Mouse (Mus musculus): Measurements from ENCODE around the gene St6galnac3. TPM values are rescaled to one million over a fixed set of nuclear protein-coding genes. Genes with fewer than 3 reads are reported as not detected.

The St6galnac3 gene
- total RNA-seq, 1 experiment from 2014 or later: 17.1 TPM

DNA sequence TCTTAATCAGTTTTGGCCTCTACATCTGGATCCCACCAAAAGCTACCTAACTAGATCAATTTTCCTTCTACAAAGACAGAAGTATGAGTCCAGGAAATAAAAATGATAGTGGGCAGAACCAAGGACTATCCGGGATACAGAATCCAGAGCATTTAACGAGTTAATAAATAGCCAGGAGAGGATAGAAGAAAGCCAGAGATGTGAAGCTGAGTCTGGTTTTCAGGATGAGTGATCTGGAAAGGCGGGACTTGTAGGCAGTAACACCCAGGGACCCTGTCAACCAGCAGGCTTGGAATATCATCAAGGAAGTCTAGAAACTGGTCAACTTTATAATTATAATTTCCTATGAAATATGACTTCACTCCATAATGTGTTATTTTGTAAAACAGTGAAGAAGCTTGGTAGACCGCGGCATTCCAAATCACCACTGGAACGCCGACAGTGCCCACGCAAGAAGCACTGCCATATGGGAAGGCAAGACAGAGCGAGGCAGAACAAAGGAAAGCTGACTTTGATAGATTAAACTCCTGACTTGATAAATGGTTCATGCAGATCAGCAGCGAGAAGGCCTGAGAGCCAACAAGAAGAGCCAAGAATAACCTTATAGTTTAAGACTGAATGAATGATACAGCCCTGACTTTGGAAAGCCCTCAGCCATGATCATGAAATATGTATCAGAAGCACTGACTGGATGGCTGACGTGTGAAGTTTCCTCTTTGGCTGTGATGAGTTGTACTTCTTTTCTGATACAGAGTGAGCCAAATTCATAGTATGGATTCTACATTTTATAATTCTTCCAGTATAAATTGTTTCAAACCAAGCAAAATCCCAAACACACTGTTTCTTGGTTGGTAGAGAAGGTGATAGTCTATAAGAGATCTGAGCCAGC, 252.1 kb downstream of the St6galnac3 start:
- ATAC-seq (replicated peaks; ENCODE audit: insufficient number of reproducible peaks, low FRiP score, low TSS enrichment, poor library complexity, severe bottlenecking): no peak

DNA sequence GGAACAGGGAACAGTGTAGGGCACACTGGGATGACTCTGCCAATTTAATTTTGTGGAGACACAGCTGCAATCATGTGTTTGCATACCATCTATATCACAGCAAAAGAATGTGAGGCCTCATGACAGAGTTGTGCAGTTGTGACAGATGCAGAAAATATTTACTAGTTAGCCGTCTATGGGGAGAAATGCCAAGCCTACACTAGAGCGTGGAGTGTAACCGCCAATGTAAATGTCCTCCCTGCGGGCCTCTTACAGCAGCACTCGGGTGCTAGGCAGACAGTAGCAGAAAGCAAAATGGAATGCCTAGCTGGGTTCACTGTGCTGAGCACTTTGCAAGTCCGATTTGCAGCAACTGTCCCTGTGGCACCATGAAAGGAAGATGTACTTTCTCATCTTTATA, 261.1 kb downstream of the St6galnac3 start:
- ATAC-seq (replicated peaks; ENCODE audit: insufficient number of reproducible peaks, low FRiP score, low TSS enrichment, poor library complexity, severe bottlenecking): no peak

DNA sequence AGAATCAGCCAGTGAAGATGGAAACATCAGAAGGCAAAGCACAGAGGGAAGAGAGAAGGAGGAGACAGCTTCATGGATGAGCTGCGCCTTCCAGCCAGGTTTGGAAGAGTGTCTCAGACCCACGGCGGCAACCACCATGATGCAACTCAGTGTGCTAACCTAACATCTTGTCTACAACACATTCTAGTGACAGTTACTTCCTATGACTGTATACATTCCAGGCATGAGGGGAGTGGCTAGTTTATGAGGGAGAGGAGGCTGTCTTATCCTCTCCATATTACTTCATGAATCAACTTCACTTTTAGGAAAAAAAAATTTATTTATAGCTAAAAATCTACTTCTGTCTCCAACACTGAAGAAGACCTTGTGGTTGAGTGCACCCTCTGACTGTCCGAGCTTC, 264.8 kb downstream of the St6galnac3 start:
- ATAC-seq (replicated peaks; ENCODE audit: insufficient number of reproducible peaks, low FRiP score, low TSS enrichment, poor library complexity, severe bottlenecking): no peak

DNA sequence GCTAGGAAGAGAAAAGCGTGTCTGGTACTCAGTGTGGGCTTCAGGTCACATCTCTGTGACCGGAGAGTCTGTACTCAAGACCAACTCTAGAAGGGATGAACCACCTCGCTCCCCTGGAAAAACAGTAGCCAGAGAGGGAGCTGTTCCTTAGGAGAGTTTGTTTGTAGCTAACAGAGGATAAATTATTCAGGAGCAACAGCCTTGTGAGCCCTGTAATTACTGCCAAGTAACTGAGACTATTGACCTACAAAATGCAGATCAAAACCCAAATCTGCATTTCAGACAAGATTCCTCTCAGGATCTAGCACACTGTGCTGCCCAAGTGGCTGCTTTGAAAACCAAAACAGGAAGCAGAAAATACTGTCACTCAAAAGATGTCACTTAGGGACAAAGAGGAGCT, 266.4 kb downstream of the St6galnac3 start:
- no peak for ATAC-seq (replicated peaks; ENCODE audit: insufficient number of reproducible peaks, low FRiP score, low TSS enrichment, poor library complexity, severe bottlenecking)

DNA sequence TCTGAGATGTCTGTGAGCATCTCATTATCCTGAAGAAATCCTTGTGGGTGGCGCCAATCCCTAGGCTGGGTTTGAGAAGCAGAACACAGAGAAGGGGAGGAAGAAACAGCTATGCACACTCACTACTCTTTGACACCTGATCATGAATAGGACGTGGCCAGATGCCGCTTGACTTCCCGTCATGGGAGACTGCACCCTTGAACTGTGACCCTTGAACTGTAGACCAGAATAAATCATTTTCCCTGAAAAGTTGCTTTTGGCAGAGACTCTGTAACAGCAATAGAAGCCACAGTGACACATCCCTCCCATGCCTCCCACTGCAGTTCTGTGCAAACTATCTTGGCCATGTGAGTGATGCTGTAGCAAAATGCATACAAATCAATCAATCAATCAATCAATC, 267.3 kb downstream of the St6galnac3 start:
- no peak for ATAC-seq (replicated peaks; ENCODE audit: insufficient number of reproducible peaks, low FRiP score, low TSS enrichment, poor library complexity, severe bottlenecking)

DNA sequence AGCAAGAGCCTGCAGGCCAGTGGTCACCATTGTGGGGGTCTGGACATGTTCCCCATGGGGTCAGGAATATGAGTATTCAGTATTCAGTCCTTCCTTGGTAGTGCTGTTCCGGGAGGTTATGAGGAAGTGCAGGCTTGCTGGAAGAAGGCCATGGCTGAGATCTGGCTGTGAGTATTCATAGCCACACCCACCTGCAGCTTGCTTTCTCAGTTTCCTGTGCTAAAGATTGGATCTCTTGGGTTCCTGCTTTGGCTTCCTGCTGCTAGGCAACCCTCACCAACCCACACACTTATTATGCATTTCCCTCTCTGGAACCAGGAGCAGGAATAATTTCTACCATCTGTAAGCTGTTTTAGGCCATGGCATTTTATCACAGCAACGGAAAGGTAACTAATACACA, 267.8 kb downstream of the St6galnac3 start:
- ATAC-seq (replicated peaks; ENCODE audit: insufficient number of reproducible peaks, low FRiP score, low TSS enrichment, poor library complexity, severe bottlenecking): no peak

DNA sequence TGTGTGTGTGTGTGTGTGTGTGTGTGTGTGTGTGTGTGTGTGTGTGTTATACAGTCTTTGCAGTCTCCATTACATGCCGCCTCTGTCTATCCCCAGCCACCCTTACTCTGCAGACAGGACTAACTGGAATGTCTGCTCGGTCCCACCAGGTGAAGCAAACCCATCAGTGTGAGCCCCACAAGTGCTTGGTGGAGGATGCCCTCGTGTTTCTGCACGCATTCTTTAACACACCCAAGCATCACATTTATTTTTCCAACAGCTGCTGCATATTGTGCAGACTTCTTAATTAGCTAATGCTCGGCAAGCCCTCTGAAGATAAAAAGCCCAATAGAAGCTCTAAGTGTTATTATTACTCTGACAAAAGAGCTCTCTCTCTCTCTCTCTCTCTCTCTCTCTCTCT, 268.7 kb downstream of the St6galnac3 start:
- no peak for ATAC-seq (replicated peaks; ENCODE audit: insufficient number of reproducible peaks, low FRiP score, low TSS enrichment, poor library complexity, severe bottlenecking)

DNA sequence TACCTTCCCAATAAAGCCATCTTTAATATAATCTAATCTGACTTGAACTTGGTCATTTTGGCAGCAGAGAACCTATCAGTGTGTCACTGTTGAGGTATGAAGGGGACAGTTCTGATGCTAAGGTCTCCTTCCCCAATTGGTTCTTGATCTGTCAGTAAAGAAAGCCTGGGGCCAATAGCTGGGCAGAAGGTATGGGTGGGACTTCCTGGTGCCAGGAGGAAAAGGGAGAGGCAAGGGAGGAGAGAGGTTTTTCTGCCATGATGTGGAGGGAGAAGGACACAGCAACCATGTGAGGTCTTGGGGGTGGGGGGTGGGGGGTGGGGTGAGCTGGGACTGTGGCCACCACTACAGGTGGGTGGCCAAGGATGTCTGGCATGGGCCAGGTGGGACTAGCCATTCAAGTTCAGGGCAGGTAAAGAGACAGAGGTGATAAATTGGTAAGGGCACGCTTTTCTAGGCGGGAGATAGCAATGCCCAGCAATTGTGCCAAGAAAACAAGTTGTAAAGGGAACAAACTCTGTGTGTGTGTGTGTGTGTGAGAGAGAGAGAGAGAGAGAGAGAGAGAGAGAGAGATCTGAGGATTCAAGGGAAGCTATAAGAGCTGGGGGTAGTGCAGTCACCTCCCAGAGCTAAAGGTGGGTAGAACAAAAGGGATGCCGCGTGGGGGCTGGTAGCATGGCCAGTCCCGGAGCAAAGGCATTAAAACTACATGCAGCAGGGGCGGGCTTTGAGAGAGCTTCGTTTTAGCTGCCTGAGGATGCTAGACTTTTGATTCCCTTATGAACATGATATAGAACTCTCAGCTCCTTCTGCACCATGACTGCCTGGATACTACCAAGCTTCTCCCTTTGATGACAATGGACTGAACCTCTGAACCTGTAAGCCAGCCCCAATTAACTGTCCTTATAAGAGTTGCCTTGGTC, 271.6 kb downstream of the St6galnac3 start:
- no peak for ATAC-seq (replicated peaks; ENCODE audit: insufficient number of reproducible peaks, low FRiP score, low TSS enrichment, poor library complexity, severe bottlenecking)

DNA sequence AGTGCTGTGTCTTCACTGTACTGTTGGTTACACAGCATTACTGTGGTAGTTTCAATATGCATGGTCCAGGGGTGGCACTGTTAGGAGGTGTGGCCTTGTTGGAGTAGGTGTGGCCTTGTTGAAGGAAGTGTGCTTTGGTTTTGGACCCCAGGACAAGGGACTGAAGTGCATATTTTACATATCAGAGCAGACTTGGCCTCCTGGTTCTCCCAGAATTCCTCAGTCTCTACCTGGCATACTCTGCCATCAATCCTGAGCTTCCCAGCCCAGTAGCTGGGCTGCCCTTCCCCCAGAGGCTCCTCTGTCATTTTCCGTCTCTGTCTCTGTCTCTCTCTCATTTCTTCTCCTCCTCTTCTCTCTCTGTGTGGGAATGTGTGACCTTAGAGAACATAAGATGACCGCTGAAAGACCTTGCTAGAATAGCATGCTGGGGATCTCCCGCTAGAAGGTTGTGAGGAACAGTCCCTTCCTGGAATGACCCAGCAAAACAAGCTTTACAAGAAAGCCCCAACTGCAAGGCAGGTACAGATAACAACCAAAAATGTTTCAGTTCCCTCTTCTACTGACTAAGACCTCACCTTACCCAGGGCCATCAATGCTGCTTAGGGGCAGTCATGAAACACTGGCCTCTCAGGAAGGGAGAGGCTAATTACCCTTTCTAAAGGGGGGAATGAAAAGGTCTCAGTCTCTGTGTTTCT, 272.5 kb downstream of the St6galnac3 start:
- ATAC-seq (replicated peaks; ENCODE audit: insufficient number of reproducible peaks, low FRiP score, low TSS enrichment, poor library complexity, severe bottlenecking): no peak

DNA sequence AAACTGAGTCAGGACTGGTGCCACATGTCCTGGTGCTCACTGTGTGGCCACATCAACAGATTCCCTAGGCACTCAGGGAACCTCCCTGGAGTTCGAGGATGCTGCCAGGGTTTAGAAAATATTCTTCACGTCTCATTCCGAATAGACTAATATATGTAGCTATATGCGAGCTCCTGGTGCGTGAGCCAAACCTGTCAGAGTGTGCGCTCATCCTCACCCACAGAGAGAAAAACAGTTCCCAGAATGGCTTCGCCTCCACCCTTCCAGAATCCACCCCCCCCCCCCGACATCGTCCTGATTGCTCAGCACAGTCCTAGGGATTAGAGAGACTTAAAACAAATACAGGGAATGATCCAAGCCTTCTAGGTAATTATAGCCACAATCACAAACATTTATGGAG, 283.6 kb downstream of the St6galnac3 start:
- no peak for ATAC-seq (replicated peaks; ENCODE audit: insufficient number of reproducible peaks, low FRiP score, low TSS enrichment, poor library complexity, severe bottlenecking)

DNA sequence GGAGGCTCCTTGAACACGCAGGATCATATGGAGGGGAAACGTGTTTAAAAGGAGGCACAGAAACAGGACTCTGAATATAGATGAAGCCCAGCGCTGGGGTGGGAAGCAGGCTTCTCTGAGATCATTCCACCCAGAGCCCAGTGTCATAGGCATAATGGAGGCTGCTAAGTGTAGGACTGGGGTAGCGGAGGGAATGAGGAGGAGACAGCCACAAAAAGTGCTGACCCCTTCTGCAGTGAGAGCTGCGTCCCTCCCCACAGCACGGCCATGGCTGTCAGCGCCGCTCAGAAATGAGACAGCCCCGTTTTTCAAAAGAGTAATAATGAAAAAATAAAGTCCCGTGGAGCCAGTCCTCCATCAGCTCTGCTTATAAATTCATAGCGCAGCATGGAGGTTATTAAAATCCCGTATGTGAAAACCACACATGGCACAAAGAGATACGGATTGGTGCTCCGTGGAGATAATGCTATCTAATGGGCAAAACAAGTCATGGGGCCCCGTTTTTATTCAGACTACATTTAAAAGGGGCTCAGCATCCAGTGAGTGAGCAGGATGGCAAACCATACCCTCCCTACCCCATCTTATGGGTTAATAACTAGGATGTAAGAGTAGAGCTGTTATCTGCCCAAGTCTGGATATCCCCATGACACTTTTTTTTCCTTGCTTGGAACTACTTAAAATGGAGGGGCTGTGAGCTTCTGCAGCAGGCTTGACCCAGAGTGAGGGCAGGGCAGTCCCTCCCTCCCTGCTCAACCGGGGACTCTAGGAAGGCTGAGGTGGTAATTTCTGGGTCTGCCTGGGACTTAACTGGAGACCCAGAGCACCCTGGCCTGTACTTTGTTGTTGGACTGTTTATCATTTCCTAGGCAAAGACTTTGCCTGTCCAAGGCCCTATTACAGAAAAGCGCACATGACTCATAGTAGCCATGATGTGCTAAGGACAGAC, 288.6 kb downstream of the St6galnac3 start:
- ATAC-seq (replicated peaks; ENCODE audit: insufficient number of reproducible peaks, low FRiP score, low TSS enrichment, poor library complexity, severe bottlenecking): no peak

DNA sequence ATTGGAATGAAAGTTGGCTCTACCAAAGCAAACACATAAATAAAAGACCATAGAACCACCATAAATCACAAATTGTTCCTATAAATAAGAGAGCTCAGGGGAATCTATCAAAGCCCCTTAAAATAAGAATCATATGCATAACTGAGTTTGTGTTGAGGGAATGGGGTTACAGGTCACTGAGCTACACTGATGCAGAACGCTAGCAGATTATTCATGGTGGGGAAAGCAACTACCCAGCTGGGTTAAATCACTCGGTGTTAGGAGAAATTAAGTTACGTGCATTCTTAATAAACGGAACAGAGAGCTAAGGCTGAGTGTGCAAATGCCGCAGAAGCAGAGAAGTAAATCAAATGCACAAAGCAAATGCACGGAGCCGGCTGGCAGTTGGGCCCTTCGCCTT, 292.0 kb downstream of the St6galnac3 start:
- ATAC-seq (replicated peaks; ENCODE audit: insufficient number of reproducible peaks, low FRiP score, low TSS enrichment, poor library complexity, severe bottlenecking): no peak

DNA sequence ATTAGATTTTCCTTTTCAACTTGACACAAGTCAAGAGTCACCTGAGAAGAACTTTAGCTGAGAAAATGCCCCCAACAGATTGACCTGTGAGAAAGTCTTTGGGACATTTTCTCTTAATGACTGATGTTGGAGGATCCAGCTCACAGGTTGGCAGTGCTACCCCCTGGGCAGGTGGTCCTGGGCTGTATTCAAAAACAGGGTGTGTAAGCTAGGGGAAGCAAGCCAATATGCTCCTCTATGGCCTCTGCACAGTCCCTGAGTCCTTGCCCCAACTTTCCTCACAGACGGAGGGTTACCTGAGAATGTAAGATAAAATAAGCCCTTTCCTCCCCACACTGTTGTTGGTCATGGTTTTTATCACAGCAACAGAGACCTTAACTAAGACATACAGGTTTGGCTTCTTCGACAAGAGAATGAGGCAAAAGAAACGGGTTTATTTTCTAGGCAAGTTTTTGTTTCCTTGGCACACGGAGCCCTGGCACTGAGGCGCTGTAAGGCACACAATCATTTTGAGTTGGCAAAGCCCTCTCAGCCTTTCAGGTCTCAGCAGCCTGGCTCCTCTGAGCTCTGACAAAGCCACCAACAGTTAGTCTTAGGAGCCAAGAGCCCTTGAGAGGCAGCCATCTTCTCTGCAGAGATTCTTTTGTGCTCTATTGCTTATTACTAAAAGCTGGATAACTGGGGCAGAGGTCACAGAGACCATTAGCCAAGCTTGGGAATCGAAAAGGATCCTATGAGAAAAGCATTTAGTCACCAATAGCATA, 292.7 kb downstream of the St6galnac3 start:
- no peak for ATAC-seq (replicated peaks; ENCODE audit: insufficient number of reproducible peaks, low FRiP score, low TSS enrichment, poor library complexity, severe bottlenecking)

DNA sequence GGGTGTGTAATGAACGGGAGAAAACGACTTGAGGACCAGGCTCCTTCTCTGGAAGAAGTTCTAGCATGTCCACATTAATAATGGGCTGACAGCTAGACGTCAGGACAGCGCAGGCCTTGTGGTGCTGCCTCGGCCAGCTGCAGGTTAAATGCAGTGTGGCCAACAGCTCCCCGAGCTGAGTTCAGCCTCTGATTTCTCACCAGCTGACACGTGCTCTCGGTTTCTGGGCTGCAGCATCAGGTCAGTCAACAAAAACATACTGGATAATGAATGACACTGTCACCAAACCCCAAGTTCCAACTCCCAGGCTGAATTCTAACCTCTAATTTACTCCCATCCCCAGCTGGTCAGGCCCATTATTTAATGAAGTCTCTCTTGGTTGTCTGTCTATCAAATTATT, 295.1 kb downstream of the St6galnac3 start:
- no peak for ATAC-seq (replicated peaks; ENCODE audit: insufficient number of reproducible peaks, low FRiP score, low TSS enrichment, poor library complexity, severe bottlenecking)

DNA sequence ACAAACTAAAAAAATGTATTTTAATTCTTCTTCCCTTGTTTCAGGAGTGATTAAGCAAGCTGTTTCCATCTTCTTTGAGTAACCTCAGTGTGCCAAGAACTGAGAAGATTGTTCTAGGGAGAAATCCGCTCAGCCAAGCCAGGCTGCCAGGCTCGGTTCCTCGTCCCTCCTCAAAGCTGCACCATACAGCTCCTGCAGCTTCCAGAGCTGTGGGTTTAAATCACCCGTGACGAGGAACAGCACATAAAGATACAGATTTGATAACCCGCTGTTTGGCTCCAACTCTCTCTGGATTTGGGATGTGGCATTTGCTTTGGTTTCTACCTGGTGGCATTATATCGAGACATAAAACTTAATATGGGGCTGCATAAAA, 303.1 kb downstream of the St6galnac3 start:
- ATAC-seq (replicated peaks; ENCODE audit: insufficient number of reproducible peaks, low FRiP score, low TSS enrichment, poor library complexity, severe bottlenecking): no peak

DNA sequence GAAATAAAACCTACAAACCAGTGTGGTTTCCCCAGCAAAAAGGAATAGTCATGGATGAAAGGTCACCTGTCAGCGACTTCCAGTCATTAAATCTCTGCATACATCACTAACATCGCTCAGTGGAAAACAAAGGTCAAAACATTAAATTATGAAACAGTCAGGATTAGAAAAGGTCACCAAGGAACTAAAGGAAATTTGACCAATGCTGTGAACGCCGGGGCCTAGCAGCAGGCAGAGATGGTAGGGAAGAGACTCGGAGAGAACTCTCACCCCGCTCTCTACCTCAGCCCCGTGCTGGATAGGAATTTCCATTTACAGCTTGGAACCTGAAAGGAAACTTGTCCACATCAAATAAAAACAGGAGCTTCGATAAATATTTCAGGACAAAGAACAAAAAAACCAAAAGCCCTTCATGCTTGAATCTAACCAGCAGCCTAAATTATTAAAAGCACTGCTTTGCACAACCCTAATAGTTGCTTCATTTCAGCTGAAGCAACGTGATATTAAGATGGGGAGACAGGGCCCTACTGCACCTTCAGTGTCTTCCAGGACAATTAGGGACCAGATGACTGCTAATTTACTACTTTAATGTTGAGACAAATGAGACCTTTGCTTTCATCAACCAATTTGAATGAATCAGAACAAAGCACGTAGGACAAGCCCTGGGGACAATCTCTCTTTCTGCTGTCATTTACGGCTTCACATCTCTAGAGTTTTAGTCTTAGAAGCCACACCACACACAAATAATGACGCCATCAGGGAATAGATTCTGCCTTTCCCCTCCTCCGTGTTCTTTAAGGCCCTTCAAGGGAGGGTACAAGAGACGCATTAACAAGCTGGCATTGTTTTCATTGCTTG, 303.7 kb downstream of the St6galnac3 start:
- no peak for ATAC-seq (replicated peaks; ENCODE audit: insufficient number of reproducible peaks, low FRiP score, low TSS enrichment, poor library complexity, severe bottlenecking)

DNA sequence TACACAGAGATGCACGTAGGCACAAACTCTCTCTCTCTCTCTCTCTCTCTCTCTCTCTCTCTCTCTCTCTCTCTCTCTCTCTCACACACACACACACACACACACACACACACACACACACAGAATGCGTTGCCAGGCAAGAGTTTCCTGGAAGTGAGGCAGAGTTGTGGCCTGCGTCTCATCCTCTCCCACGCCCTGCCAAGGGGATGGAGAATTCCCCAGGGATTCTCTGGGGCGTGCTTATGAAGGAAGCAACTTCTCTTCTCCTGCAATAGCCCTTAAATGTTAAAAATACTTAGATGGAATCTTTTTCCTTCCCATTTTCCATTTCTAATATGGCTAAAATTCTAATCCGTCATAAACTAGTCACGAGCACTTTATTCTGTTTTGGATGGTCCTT, 305.6 kb downstream of the St6galnac3 start:
- no peak for ATAC-seq (replicated peaks; ENCODE audit: insufficient number of reproducible peaks, low FRiP score, low TSS enrichment, poor library complexity, severe bottlenecking)

All from monocyte, adult 5-6 weeks (primary cell).